Mouse (Mus musculus) kidney, adult 9 months (tissue): ENCODE data around the gene Mdga1.

Source experiments
- DNase-seq: peaks from one replicate; pipeline ENCODE4 v3.0.0; 2022

The Mdga1 gene

DNA sequence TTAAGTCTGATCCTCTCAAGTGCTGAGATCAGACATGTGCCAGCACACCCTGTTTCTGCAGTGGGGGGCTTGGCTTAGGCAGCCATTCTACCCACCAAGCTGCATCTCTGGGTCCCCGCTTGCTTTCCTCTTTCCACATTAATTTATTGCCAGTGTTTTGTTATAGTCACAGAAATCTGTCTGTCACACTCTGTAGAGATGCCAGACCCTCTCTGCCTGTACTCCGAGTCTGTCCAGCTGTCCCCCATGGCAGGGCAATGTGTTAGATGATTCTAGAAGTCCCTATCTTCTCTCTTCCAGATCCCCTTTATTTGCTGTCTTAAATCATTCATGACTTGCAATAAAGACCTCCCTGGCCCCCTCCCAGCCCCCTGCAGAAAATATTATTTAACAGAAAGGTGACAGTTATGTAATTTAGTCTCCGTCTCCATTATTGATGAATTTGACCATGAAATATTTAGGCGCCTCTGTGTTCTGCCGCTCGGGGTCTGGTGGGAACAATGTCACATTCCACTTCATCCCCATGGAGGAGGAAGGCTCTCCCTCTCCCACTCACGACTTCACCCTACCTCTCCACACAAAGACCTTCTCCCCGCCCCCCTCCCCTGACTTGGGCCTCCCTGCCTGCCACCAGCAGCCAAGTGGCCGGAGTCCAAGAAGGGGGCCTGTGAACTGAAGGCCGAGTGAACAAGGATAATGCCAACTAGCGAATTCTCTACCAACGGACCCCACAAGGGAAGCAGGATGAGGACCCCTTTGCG lies 50.9 kb downstream of the Mdga1 start:
- DNase-seq, result no peak

DNA sequence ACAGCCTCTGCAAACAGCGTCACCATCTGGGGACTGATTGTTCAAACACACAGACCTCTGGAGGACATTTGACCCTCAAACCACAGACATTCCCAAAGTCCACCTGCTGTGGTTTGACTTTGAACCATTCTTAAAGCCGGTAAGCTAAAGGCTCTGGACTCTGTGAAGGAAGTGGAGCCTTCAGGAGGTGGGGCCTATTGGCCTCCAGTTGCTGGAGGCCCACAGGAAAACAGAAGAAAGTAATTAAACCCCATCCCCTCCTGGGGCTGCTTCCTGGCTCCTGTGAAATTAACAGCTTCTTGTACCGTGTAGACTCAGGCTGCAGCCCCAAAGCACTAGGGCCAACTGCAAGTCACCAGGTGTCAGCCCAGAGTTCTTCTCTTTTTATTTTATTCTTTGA lies 52.9 kb downstream of the Mdga1 start:
- DNase-seq, result no peak

DNA sequence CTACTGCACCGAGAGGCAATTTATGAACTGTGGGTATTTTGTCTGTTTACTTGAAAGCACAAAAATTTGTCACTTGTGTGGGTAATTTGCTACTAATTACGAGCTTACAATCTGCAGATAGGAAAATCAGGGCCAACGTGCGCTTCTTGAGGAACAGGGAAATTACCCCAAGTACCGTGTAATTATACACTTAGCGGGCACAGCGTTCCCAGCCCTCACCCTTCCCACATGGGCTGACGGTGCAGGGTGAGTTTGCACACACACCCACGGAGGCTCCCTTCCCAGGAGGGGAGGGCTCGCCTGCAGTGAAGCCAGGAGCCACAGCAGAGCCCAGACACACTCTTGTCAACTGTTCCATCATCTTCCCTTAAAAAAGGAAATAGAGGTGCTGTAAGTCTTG lies 54.1 kb downstream of the Mdga1 start:
- no peak for DNase-seq

DNA sequence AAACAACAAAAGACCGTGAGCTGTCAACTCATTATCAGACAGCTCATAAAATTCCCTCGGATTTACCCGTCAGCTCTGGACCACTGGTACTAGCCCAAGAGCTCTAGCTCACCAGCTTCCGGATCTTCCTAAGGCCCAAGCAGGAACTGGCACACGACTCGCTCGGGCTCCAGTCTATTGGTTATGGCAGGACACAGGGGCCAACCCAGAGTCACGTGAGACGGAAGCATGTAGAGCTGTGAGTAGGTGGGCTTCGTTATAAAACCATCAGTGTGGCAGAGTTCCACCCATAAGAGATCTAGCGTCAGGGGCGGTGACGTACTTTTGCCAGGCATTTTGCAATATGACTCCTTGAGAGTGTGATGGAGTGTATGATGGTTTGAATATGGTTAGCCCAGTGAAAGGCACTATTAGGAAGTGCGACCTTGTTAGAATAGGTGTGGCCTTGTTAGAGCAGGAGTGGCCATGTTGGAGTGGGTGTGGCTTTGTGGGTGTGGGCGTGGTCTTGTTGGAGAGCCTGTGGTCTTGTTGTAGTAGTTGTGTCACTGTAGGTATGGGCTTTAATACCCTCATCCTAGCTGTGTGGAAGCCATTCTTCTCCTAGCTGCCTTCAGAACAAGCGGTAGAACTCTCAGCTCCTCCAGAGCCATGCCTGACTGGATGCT lies 56.5 kb downstream of the Mdga1 start:
- DNase-seq, result no peak

DNA sequence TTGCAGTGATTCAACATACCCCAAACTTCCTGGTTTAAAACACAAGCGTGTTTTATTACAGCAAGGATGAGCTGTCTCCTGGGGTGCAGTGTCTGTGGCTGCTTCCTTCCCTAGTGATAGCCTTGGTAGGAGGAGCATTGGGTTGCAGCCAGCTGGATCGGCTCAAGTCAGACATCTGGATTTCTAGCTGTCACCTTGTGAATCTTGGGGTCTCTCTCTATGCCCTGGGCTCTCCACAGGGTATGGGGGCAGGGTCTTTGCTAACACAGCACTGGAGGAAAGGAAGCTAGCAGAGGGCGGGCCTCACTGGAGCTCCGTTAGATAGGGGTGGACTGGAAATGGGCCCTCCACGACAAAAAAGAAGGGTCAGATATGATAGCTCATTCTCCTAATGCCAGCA lies 57.2 kb downstream of the Mdga1 start:
- no peak for DNase-seq

DNA sequence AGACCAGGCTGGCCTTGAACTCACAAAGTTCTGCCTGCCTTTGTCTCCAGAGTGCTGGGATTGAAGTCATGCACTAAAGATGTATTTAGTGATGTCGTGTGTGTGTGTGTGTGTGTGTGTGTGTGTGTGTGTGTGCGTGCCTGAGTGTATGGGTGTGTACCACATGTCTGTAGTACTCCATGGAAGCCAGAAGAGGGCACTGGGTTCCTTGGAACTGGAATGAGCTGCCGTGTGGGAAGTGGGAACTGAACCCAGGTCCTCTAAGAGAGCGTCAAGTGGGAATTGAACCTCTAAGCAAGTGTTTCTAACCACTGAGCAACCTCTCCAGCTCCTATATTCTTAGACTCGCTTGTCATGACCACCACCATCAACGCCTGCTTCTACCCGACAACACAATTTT lies 60.9 kb downstream of the Mdga1 start:
- DNase-seq, result no peak

DNA sequence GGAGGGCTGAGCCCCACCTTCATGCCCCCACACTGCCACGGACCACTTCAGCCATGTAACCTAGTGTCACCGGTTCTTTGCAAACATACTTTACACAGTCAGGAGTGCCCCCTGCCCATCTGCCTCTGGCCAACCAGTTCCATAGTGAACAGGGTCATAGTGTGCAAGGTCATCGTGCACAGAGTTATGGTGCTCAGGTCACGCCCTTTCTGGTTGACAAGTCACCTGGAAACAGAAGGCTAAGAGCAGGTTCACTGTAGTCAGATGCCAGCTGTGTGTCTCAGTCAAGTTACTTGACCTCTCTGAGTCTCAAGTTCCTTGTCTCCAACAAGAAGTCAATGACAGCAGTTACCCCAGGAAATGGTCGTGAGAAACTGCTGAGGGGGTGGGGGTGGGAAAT lies 65.2 kb downstream of the Mdga1 start:
- peak; percentile 55 for DNase-seq

DNA sequence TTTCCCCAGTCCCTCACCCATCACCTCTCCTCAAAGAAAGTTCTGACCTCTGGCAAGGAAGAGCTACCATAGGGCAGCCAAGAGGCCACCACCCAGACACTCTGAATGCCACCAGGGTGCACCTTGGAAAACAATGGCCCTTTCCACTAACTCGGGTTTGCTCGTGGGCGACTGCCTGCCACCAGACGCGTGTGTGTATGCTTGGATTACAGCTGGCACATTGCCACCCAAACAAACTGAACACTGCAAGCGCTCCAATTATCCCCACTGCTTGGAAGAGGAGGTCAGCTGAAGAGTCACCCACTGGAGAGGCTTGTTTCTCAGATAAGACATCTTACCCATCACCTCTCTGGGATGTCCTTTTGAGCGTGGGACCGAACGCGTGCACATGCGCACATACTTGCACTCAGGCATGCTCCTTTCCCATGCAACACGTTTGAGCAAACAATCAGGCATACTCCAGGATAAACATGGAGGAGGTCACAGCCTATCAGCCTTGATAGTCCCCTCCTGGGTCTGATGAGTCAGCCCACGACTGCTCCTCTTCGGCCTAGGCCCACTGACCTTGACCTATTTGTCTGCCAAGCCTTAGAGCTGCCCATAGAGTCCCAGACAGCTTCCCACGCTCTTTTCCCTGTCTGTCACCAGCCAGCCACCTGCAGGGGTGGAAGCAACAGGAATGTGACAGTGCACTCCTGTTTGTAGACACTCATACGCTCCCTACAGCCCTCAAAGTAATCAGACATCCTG lies 67.3 kb downstream of the Mdga1 start:
- no peak for DNase-seq

DNA sequence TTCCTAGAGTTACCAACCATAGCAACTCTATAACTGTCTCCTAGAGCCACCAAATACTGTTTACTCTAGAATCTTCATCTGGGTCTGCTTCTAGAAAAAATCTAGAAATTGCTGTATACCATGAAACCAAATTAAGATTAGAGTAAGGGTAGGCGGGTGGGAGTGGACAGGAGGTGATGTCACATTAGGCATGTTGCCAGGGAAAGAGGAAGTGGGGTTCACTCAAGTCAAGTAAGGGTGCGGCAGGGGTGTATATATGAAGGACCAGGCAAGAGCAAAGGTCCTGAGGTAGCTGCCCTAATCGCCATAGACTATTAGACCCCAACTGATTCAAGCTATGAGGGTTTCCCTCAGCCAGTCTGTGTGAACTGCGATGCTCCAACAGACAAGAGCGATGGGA lies 69.6 kb downstream of the Mdga1 start:
- no peak for DNase-seq

DNA sequence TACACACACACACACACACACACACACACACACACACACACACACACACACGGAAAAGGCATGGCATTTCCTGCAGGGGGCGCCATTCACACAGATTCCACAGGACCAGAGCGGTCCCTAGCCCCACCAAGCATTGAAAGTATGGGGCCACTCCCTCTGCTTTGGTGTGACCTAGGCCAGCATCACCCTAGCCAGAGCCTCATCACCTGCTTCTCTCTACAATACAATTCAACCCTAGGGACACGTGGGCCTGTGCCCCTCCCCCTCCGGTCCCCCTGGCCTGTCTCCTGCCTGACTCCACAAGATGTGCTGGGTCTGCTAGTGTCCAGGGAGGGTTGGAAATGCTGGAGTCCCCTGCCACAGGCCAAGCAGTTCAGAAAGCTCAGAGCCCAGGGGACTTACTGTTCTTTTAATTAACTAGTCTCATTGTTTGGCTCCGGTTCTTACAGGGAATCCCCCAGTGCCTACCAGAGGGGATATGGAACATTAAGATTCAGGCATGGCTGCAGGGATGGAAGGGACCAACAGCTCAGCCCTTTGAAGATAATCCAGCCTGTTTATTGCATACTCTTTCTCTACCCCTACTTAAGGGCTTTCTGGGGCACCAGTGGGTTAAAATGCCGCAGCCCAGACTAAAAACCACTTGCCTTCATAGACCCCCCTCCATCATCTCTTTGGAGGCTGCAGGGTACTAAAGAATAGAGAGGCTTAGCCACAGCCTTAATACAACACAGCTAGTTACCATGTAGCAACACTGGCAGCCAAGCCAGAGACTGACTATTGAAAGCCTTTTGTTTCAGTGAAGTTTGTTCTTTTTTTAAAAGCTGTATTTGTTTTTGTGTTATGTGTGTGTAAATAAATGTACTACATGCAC lies 73.5 kb downstream of the Mdga1 start:
- no peak for DNase-seq

DNA sequence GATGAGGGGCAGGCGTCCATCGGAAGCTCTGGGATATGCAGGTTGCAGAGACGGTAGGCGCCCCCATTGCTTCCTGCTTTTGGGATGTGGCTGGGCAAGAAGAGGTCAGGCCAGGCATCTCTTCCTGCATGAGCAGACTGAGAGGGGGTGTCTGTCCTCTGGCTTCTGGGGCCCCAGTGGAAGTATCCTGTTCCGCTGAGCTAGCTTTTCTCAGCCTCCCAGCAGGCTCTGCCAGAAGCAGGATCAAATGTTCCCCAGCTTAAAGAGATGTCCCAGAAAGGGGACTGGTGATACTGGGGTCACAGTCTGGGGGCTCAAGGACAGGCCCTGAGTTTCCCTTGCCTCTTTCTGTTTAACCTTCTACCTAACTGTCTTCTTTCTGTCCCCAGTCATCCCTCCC lies 74.3 kb downstream of the Mdga1 start:
- no peak for DNase-seq

DNA sequence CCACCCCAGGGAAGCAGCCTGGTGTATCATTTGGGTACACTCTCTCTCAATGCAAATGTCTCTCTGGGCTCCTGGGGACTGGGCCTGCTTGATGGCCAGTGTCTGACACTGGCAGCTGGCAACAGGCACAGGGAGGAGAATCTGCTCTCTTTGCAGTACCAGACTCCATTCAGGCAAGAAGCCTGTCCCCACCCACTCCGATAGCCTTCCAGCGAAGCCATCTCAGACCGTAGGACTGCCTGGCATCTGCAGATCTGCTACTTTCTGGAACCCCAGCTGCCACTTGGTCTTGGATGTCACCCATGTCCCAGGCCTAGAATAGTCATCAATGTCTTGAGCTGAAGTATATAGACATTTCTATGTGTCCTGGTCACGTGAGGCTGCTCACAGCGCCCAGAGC lies 74.9 kb downstream of the Mdga1 start:
- DNase-seq, result no peak

DNA sequence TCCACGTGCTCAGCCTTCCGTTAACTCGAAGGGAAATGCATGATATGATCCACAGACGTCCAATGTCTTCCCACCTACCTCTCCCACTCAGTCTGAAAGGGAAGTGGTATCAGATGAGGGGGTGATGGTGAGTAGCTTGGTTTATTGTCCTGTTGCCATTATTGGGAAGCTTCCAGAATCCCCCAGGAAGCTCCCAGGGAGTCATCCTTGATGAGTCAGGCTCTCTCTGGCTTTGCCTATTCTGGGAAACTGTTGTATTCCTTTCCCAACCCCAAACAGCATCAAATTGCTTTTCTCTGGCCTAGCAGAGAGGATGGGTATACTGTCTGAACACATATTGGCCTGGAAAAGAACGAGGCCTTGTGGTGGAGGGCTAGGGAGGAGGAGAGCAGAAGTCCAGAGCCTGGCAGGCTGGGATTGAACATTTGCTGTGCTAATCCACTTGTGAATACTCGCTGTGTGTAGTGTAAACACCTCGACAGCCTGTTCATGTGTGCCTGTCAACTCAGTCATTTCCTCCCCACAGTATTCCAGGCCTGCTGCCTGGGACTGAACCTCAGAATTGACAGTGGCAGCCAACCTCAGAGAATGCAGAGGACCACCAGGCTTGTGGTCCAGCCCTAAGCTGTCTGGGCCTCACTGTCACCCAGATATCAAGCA lies 79.3 kb downstream of the Mdga1 start:
- DNase-seq, result no peak

DNA sequence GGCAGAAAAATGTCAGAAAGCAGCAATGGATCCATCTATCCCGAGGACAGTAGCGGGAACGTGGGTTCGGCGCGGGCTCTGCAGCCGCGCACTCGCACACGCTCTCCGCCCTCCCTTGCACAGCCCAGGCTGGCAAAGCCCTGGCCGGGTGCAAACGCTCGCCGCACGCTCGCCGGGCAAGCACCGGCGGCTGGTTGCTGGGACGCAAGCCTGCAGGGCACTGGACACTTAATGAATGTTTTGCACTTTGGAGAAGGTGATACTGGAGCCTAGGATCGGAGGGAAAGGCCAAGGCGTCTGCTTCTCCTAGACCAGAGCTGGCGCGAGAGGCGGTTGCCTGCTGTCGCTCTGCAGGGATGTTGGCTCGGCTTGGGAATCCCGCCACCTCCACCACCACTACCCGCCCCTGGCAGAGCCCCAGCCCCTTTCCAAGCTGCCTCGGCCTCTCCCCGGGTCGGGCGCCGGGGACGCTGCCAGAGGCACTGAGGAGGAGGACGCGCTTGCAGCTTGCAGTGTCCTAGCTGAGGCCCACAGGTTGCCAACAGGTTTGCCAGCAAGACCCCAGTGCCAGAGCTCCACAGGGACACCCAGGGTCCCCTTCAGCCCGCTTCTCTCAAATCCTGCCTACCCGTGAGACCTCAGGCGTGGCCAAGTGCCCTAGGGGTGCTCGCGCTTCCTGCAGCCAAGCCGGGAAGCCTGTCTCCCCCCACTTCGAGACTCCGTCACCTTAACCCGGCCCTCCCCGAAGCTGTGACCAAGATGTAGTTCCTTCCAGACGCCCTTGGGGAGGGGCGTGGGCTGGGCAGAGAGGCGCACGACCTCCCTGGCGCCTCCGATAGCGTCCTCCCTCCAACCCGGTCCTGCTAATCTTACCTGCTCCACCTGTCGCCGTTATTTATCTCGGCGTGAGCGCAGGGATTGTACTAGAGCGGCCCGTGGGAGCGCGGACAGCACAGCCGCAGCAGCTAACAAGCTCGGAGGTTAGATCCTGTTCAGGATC lies 80.6 kb downstream of the Mdga1 start:
- DNase-seq, result no peak

DNA sequence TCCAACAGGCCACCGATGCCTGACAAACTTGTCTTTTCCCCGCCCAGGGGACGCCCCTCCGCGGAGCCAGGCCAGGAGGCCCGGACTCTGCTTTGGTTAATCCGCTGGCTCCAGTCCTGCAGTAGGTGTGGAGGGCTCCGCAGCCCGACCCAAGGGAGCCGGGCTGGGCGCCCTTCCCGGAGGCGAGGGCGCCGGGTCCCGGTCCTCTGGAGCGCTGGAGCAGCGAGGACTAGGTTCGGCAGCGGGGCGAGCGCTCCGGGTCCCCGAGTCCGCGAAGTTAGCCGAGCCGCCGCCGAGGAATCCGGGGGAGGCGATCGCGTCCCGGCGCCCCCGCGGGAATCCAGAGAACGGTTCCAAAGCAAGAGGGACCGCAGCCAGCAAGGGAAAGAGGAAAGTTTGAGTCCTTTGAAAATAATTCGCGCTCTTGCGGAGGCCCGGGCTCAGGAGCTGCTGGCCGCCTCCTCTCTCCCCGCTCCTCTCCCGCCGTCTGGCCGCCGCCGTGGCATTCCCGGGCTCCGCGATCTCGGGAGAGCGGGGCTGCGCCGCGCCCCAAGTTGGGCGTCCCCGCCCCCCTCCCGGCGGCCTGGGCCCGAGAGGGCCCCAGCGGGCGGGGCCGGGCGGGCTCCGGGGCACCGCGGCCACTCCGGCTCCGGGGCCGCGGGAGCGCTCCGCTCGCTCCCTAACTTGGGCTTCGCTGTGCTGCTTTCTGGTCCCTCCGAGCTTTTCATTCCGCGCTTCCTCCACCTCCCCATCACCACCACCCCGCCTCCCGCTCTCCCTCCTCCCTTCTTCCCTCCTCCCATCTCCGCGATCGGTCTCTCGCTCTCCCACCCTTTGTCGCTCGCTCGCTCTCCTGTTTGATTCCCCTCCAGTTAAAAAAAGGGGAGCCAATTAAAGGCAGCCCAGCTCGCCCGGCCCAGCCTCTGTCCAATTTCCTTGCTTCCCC lies 81.7 kb downstream of the Mdga1 start:
- DNase-seq, result no peak

DNA sequence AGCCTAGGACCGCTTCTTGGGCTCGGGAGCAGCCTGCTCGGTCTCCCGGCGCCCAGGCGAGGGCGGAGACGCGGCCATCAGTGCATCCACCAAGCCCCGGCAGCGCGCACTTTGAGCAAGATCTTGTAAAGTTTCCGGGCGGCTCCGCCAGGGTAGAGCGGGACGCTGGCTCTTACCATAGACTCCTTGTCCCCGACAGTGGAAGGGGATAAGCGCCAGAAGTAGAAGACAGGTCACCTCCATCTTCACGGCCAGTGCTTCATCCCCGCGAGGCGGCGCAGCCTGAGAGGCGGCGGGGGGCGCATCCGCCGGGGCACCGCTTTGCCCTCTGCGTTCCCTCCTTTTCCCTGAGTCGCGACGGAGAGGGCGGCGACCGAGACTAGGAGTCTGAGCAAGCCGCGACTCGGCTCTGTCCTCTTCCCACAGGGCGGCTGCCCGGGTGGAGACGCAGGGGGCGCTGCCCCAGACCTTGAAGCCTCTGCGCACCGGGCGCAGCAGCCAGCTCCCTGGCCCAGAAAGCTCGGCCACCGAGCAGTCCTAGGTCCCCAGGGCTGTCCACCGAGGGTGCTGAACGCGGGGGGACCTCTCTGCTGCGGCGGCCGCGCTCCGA lies 82.5 kb downstream of the Mdga1 start:
- no peak for DNase-seq

DNA sequence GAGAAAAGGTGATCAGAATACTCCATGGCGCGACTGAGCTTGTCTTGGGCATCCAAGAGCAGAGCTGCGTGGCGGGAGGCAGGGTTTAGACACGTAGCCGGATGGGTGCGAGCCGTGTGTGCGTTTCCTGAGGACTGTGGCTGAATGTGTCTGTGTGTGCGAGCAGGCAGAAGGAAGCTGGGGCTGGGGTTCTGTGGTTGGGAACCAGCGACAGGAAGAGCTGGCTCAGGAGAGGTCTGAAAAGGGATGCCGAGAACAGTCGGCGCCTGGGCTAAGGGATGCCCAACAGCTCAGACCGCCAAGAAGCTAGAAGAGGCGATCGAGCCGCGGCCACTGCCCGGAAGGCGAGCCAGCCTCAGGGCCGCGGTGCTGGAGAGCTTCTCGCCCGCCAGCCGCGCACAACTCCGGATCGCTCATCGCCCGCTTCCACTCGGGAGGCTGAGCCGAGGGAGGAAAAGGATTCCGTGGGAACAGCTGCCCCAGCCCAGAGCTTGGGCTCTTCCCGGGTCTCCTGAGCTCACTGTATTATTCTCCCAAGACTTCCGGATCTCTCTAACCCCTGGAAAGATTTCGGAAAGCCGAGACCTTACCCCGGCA lies 83.1 kb downstream of the Mdga1 start:
- no peak for DNase-seq

DNA sequence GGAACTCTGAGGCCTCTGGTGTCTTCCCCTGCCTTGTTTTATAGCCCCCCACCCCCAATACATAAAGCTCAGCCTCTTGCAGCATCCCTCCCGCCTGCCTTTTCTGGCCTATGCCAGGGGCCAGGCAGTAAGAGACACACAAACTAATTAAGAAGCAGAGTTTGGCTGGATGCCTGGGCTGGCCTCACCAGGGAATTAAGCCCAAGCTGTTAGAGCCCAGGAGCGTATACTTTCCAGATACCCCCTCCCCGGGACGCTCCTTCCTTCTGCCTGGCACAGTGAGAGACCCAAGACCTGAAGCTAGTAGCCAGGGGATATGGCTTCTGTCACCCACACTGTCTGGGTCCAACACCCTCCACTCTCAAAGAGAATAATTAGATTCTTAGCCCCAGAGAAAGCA lies 83.8 kb downstream of the Mdga1 start:
- DNase-seq, result no peak

DNA sequence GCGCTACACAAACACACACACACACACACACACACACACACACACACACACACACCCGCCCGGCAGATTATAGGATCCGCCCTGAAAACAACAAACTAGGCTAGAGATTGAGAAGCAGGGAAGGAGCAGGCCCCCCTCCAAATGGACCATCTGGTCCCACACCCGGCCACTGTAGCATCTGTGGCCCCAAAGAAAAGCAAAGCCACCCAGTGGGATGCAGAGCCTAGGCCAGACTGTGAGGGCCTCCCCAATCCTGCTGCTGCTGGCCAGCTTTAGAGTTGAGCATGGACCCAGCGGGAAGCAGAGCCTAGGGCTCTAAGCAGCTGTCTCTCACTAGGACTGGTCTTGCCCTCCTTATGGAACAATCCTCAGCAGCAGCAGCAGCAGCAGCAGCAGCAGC lies 85.3 kb downstream of the Mdga1 start:
- no peak for DNase-seq
